Mouse (Mus musculus): Measurements from ENCODE around the gene Slc13a3.

Gene Slc13a3

DNA sequence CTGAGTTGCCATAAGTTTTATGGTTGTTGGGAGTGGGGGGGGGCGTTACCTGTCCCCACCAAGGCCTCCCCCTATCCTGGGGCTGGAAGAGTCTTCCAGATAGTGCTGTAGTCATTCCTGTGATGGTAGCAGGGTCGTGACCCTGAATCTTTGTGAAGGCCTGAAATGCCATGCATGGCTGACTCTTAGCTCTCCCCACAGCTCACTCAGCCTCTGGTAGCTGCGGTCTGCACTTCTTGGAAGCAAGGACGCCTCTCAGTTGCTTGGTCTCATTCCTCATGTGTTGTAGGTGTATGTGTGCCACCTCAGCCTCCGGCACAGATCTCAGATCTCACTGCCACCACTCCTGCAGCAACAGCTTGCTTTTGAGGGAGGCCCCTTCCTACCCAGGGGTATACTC is 2.8 kb upstream of the Slc13a3 start:
- no peak for DNase-seq

DNA sequence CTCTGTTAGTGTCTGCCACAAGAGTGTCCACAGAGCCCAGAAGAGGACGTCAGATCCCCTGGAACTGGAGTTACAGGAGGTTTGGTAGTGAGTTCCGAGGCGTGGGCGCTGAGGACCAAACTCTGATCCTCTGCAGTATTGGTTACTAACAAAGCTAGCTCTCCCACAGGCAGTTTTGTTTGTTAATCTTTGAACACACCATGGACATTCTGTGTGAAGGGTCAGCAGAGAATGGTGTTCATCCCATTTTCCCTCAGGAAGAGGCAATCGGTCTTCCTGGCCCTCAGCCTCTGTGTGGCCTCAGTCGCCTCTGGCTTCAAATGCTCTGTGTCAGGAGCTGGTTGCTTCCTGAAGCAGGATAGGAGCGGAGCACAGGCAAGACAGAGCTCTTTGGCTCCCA is 2.4 kb upstream of the Slc13a3 start:
- no peak for DNase-seq

DNA sequence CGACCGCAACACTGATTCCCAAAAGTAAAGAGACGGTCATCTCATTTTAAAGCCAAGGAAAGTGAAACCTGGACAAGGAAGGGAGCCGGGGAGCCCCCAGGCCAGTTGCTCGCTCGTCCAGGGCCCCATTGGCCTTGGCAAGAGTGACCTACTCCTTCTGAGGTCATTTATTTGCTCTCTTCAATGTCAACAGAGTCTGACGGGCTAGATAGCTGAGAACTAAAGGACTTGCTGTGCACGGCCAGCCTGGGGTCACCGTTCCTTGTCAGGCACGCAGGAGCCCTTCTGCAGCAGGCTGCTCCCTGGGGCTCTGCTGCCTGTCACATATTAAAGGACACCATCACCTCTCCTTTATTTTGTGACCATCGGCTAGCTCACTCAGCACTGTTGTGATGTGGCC is 1.1 kb downstream of the Slc13a3 start:
- no peak for DNase-seq

DNA sequence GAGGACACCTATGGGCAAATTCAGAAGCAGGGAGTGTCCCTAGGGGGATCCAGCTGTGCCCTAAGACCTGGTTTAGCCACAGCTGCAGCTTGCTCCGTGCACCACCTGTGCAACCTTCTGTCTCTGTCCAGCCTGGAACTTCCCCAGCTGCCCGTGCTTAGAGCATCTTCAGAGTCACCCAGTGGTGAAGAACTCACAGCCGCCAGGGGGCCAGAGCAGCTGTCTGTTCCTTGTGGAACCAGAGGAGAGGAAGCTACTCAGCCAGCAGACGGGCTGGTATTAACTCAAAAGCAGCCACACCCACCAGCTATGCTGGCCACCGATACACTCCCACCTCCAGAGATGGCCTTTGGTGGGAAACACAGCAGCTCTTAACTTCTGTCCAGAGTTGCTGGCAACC is 2.9 kb downstream of the Slc13a3 start:
- no peak for DNase-seq

DNA sequence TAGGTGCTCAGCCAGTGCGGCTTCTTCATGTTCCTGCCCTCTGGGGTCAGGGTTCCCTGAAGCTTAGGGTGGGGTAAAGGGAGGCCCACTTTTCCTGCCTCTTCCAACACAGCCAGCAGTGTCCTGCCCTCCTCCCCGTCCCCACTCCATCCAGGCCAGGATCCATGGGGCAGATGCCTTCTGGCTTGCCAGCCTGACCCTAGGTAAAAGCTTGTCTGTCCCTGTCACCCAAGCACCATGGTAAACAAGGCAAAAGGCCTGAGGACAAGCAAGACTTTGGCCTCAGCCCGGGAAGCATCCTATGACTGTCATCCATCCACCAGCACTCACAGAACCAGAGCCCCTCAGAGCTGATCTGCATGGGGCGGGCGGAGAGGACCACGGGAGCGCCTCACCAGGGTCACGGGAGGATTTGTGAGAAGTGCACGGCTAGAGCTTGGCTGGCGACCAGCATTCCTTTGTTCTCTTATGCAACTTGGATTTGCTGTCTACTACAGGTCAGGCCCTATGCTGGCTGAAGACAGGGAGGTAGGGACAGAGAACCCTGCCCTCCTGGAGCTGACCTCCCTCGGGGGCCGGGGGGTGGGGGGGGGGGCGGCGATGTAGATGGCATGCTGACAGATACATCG is 5.1 kb downstream of the Slc13a3 start:
- DNase-seq = no peak

DNA sequence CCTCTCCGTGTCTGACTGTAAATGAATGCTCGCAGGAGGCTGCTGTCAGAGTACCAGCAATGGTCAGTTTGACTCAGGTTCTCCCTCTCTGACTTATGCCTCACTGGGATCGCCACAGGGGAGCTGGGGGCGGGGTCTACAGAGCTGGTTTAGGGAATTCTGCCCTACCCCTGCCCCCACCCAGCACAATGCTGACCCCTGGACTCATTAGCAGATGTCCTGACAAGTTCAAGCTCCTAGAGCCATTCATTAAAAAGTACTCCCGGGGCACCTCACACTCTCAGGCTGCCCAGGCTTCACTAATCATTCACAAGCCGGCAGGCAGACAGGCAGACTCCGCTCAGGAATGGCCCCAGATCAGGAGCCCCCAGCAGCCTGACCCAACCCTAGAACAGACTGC is 13.4 kb downstream of the Slc13a3 start:
- DNase-seq = no peak

DNA sequence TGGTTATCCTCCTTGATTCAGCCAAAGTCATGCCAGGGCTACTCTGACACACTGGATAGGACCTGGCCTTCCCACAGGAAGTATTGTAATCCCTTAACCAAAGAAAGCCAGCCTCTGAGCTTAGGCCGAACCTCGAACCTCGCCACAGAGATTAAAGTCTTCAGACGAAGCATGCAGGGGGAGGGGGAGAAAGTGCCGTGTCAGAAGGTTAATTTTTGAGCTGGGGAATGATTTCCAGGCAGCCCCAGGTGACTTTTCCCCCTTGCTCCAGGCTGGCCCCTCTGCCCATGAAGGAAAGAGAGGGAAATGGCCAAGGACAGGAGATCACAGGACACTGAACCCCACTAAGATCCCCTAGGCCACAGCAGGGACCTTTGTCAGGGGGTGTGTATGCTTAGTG is 14.8 kb downstream of the Slc13a3 start:
- no peak for DNase-seq

DNA sequence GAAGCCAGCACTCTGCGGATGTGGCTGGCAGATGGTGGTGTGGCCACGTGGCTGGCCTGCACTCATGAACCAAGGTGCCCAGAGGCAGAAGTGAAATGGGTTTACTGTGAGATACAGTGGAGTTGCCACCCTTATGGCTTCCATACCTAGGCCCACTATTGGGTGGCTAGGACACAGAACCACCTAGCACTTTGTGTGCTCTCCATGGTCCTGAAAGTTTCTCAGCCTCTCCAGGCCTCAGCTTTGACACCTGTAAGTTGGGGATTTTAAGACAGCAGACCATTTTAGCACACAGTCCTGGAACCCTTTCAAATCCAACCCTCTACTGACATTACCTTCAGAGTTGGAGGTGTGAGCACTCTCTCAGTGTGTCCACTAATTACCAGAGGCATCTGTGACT is 16.3 kb downstream of the Slc13a3 start:
- no peak for DNase-seq

DNA sequence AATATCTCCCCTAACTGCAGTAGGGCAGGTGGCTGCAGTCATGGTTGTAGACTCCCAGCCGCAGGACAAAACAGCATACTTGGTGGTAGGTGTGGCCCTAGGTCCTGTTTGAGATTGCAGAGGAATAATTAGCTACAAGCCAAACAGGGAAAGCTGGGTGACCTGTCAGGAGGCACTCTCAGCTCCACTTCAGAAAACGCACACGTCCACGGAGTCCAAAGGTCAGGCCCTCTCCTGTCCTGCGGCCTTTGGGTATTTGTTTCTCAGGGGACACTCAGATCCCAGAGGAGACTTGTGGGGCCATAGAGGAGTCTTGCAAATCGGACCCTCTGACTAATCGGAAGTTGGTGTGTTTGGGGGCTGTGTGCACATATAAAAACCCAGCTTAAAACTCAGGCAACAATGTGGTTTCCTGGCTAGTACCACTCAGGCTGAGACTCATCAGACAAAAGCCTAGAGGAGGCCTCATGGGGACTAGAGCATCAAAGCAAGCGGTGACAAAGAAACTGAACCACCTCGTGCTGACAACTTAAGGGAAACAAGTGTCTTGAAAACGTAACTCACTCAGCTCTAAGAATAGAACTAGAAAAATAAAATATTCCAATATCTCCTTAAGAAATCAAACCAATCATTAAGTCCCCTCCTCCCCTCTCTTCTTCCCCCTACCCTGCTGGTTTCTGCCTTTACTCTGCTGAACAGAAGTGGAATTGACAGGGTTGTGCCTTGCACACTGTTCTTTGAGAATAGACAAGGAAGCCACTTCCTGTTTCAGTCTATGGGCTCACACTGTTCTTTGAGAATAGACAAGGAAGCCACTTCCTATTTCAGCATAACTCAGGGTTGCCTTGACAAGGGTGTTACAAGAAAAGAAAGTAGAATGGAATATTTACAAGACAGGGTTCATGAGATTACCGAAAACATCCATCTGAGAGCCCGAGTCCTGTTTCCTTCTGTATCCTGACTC is 20.0 kb downstream of the Slc13a3 start:
- no peak for DNase-seq

DNA sequence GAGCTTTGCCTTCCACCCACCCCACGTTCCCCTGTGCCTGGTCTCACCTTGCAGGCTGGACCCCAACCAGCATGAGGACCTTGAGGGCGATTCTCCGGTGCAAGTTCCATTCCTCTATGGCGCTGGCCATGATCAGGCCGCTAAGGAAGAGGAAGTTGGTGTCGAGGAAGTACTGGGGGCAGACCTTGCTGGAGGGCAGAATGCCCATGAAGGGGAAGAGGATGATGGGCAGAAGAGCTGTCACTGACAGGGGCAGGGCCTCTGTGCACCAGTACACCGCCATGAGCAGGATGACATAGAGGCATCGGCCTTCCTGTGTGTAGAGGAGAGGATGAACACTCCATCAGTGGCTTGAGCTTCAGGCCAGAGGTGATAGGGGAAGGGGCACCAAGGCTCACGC is 24.6 kb downstream of the Slc13a3 start:
- no peak for DNase-seq

DNA sequence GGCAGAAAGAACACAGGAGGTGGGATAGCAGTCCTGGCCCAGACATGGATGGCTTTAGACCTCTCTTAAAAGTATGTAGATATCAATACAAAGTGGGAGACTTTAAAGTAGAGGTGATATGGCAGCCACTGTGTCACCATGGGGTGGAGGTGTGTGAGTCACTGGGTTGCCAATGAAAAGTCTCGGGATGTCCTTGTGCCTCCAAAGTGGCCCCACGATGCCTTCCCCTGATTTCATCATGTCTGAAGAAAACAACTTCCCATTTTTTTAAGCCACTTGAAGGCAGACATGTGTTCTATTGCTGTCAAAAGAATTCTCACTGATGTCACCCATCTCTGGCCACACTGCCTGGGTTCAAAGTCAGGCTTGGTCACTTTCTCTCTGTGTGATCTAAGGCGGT is 28.2 kb downstream of the Slc13a3 start:
- DNase-seq = no peak

DNA sequence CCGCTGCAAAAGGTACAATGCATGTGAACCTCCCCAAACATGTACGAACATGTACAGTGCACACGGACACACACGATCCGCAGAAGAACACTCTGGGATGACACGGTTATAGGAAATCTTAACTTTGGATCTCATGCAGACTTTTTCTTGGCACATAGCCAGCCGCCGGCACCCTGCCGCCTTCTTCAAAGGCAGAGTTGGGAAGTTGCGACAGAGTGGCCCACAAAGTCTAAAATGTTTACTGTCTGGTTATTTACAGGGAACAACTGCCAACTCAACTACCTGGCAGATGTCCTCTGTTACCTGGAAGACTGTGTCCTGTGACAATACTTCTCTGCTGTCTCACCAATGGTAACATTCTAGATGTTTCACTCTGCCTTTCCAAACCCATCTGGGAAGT is 30.0 kb downstream of the Slc13a3 start:
- no peak for DNase-seq

DNA sequence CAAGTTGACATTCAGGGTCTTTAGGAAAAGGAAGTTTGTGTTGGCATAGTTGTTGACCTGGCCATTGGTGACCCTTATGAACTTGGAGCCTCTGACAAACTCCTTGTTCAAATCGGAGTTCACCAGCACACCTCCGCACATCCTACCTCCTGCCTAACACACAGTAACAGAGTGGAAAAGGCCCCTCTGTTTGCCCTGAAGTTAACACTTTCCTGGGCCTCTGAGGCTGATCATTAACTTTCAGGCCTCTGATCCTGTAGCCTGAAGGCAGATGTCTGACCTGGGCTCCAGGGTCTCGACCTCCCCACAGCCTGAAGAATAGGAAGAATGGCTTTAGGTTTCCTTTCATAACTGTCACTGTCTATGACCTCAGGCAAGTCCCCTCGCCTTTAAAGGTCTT is 31.4 kb downstream of the Slc13a3 start:
- no peak for DNase-seq

DNA sequence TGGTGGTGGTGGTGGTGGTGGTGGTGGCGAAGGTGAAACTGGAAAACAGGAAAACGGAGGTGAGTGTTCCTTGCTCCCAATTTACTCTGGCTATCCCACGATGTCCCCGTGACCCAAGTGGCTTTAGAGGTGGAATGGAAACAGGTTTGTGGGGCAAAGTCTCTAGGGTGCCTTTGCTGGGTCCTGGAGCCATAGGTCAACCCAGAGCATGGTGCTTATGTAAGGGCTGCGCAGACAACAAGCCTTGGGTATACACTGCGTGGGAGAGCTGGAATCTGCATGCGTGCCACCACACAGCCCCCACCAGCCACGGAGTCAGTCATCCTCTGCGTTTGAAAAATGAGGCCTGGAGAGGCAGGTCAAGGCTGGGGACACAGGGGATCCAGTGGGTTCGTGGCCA is 33.4 kb downstream of the Slc13a3 start:
- DNase-seq = no peak

DNA sequence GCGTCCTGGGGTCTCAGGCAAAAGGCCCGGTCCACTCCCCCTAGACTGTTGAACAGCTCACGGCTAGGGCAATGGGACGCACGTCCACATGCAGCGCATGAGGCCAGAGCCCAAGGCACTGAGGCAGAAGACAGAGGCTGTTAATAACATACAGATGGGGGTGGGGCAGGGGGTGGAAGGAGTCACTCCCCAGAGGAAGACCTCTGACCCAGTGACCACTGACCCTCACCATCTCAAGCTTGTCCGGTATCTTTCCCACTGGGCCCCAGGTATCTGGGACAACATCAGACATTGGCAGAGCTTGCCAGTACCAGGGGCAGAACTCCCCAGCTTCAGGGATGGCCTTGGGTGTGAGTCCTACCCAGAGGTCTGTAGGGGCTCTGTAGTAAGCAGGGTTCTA is 34.1 kb downstream of the Slc13a3 start:
- DNase-seq = no peak

DNA sequence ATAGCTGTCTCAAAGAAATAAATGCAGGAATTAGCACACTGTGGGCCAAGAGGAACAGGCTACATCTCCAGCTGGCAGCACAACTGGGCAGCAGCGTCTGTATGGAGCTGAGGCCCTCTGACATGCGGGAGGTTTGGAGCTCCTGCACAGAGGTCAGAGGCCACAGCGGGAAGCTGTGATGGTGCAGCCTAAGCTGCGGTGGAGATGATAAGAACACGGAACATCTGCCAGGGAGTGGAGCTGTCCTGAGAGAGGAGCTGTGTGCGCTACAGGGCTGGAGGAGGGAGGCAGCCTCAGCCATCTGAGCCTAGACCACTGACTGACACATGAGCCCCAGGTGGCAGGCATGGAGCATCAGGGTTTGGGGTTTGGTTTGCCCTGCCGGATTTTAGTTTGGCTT is 44.3 kb downstream of the Slc13a3 start:
- DNase-seq = no peak

DNA sequence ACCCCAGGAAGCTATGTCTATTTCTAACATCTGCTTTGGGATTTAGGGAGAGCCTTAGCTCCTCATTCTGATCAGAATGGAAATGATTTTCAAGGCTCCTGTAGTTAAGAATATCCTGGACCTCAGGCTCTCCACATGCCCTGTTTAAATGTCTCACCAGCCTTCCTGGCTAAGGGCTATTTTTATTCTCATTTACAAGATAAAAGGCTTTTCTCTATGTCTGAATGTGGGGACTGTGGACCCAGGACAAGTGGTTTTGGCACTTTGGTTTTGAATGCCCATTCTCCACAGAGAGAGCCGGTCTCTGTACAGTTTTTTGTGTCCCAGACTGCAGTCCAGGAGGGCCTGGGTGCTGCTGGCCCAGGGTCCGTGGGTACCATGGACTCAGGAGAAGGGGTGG is 52.8 kb downstream of the Slc13a3 start:
- DNase-seq = no peak

DNA sequence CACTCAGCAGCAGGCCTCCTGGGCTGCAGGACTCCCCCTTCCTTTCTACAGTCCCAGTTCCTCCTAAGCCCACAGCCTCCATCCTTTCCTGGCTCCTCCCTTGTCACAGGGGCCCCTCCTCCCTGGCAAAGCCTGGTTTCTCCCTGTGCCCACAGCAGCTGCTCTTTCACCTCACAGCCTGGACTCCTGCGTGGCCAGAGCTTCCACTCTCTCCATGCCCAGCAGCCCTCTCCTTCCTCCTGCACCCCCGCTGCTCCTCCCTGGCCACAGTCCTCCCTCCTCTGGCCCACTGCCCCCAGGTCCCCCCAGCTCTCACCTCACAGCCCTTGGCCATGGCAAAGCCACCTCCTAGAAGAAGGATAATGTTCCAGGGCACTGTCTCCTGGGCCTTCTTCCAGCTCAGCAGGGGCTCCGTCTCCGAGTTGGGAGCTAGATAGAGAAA is 53.3 kb downstream of the Slc13a3 start:
- DNase-seq = peak; percentile 58

DNA sequence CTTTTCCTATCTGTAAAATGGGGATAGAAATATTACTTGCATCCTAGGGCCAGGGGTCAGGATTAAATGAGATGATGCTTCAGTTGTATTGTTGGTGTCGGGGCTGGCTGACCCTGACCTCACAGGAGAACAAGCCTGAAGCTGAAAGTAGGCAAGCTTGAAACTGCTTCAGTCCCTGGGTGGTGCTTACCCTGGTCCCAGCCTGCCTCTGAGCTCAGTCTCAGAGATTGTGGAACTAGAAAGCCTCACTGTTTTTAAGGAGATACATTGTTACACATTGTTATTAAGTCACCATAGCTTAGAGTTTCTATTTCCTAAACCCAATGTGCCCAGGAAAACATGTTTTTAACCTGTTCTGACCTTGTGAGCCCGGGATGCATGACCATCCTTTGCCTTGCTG is 54.5 kb downstream of the Slc13a3 start:
- no peak for DNase-seq

DNA sequence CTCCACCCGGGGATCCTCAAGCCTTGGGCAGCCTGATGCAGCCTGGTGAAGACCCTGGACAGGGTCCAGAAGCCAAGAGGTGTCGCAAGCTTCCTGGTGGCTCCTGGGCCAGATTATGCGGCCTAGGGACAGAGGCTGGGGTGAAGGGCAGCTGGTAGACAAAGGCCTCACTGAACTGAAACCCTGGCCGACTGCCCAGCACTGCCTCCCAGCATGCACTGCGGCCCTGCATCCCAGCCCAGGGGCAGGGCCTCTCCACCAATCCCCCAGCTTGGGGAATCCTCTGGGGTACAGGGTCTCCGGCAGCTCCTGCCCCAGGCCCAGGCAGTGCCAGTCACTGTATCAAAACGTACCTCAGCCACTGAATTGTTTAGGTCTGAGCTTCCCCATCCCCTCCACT is 55.7 kb downstream of the Slc13a3 start:
- peak; percentile 57 for DNase-seq

DNA sequence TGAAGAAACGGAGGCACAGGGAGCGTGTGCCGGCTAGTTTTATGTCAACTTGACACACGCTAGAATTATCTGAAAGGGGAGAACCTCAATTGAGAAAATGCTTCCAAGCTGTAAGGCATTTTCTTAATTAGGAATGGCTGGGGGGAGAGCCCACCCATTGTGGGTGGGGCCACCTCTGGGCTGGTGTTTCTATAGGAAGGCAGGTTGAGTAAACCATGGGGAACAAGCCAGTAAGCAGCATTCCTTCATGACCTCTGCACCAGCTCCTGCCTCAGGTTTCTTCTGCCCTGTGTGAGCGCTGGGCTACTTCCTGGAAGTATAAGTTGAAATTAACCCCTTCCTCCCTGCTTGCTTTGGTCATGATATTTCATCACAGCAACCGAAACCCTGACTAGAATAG is 57.2 kb downstream of the Slc13a3 start:
- no peak for DNase-seq

DNA sequence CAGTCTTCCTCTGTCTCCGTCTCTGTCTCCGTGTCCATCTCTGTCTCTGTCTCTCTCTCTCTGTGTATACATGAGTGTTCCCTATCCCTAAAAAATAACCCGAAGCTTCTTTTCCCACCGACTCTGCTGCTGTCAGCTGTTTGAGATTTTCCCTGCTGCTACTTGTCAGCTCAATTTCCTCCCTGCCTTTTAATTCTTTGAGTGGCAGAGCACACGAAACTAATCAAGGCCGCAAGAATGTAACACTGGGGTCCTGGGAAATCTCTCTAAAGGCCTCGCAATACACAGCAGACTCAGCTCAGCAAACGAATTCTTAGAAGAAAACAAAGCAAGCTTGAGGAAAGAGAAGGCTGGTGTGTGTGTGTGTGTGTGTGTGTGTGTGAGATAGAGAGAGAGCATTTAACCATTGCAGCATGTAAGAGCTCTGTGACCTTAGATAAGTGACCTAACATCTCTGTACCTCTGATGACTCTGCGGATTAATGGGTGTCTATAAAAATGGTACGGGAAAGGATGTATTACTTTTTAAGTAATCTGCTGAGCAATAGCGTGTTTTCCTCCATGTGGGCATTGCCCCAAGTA is 57.8 kb downstream of the Slc13a3 start:
- DNase-seq = no peak

DNA sequence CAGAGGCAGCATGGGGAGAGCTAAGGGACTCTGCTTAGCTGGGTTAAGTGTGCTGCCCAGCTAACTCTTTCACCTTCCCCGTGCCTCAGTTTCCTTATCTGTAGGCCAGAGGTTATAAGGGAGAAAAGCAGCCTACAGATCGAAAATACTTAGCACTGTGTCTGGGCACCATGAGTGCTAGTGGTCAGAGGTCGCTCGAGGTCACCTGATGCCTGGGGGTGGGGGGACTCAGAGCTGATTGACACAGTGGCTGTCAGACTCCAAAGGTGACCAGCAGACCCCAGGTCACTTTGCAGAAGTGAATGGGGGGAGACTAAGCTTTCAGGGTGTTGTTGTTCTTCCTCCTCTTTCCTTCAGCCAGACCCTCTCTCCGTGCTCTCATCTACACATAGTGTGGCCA is 58.7 kb downstream of the Slc13a3 start:
- DNase-seq = no peak

DNA sequence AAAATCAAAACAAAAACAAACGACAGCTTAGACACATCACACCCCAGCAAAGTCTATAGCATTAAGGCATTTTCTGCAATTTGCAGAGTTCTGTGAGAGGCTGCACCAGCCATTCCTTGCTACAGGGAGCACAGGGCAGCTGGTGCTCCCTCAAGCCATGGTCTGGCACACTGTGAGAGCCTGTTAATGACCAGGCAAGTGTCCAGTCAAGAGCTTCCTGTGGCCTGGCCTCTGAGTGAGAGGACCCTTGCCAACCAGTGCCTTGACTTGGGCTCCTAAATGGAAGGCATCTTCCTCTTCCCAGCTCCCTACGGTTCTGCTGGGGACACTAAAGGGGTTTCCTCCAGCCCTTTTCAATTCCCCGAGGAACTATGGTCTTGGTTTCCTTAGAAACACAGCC is 59.1 kb downstream of the Slc13a3 start:
- DNase-seq = peak; percentile 80
